Mouse (Mus musculus) large intestine, adult 2 months (tissue): ENCODE results near the gene Tcl1b4. TPM values are rescaled to one million over a fixed set of nuclear protein-coding genes. Genes with fewer than 3 reads are reported as not detected.

Experiments used
- DNase-seq: peaks from one replicate; pipeline ENCODE4 v3.0.0-alpha.2; 2012; ENCODE audit warnings: low read depth, low spot score
- WGBS: fragments of 180-500 bp; shearing (Covaris S2); methylation state at CpG from one replicate; pipeline ENCODE4 v1.1.7; 2018; 5-methylcytosine and 5-hydroxymethylcytosine counted together
- polyA plus RNA-seq: library from polyadenylated mRNA; depleted of rRNA; stranded (reverse); fragments of >200 nt; gene quantifications from 2 replicates; pipeline ENCODE4 v1.2.3, GENCODE M21; 2012; rRNA removed

Tcl1b4 gene
- polyA plus RNA-seq, 1 experiment: not detected

GRCm38 (mm10) chr12:105235091-105235490, 33.3 kb downstream of the Tcl1b4 start:
- 66% methylated on average over 3 of the region's 3 CpGs for WGBS
- DNase-seq: no peak

- no peak for DNase-seq
- WGBS: 84% methylated on average over 9 of the region's 9 CpGs
These were observed 37.3 kb downstream of the Tcl1b4 start for GRCm38 (mm10) chr12:105239060-105239459.

- 3% methylated on average over 9 of the region's 9 CpGs for WGBS
These were observed 47.0 kb downstream of the Tcl1b4 start for GRCm38 (mm10) chr12:105248763-105249233.

GRCm38 (mm10) chr12:105253796-105254195, 52.0 kb downstream of the Tcl1b4 start:
- no peak for DNase-seq
- WGBS: 86% methylated on average over 3 of the region's 3 CpGs

More at GRCm38 (mm10) chr12:105248763-105249233, 47.0 kb downstream of the Tcl1b4 start:
- DNase-seq: no peak

Other genes starting within 250 kb of the Tcl1b4 start
- gene Syne3, start 192.1 kb upstream of the Tcl1b4 start, polyA plus RNA-seq: 0.73 and 1.5 TPM in 2 replicates
- 61.0 and 62.2 TPM in 2 replicates for gene Glrx5, start 169.3 kb upstream of the Tcl1b4 start, polyA plus RNA-seq
- gene Tcl1b2, start 55.9 kb upstream of the Tcl1b4 start, polyA plus RNA-seq: not detected in 2 replicates
- not detected in 2 replicates for gene Tcl1b1, start 42.3 kb upstream of the Tcl1b4 start, polyA plus RNA-seq
- not detected in 2 replicates for gene Tcl1b5, start 25.6 kb upstream of the Tcl1b4 start, polyA plus RNA-seq
- not detected in 2 replicates for gene Tcl1b3, start 10.9 kb upstream of the Tcl1b4 start, polyA plus RNA-seq
- not detected in 2 replicates for gene Tcl1, start 20.8 kb downstream of the Tcl1b4 start, polyA plus RNA-seq
- 0.02 TPM in 1 of 2 replicates, not detected in the other for gene Tunar, start 131.9 kb downstream of the Tcl1b4 start, polyA plus RNA-seq